In genomic region chr4:44712051-44712700, GRCm38 (mm10) we compare ENCODE assay signal across 9 mouse cellular contexts. TPM values are rescaled to one million over a fixed set of nuclear protein-coding genes. Genes with fewer than 3 reads are reported as not detected.
DNase-seq lines count a peak whose midpoint lies in the region; ATAC-seq and TF ChIP-seq lines count a peak whose summit lies in the region.
"Had no signal": no experiment of that assay in that cellular context is flagged by ENCODE, and none has a peak within 500 bp of the region (broad histone marks: within the 10 kb centered on the region; RNA-seq: fewer than 3 reads in every experiment).

No protein-coding gene starts in this region.

- ATAC-seq in hindbrain, embryonic 14.5 days (ENCODE audit: low FRiP score), result no peak
- ATAC-seq in midbrain, embryonic 13.5 days, result no peak
- ATAC-seq in frontal cortex, adult (ENCODE audit: low TSS enrichment), result no peak
- ATAC-seq: Patski had no signal

- no peak overlapping the region for H3K4me3 ChIP-seq in kidney, adult 2 months (ENCODE audit: insufficient read depth, low read depth, low read length)
- H3K4me3 ChIP-seq in hindbrain, embryonic 14.5 days (replicated peaks; ENCODE audit: low read length), result peak overlapping the region; percentile 1; the same call in 1 of the 2 replicates
- H3K4me3 ChIP-seq in midbrain, embryonic 13.5 days (replicated peaks), result peak overlapping the region; percentile 27

- TF ChIP-seq POLR2A in kidney, adult 2 months (IDR thresholded peaks at IDR 0.05; ENCODE audit: low read depth, low read length), result no peak

- peak overlapping the region; percentile 39 for H3K4me2 ChIP-seq in hindbrain, embryonic 14.5 days (replicated peaks)
- H3K4me2 ChIP-seq in midbrain, embryonic 13.5 days (replicated peaks), result peak overlapping the region; percentile 41

- TF ChIP-seq CTCF in kidney, adult 2 months (conservative IDR thresholded peaks at IDR 0.05; ENCODE audit: insufficient read depth, insufficient read length, low read depth, low read length), result no peak

- intact Hi-C loops in gastrocnemius, postnatal 36 days (cut with DNase I), result no loop called here

- H3K27ac ChIP-seq in kidney, adult 2 months (ENCODE audit: insufficient read depth, low read depth, low read length), result no peak overlapping the region
- H3K27ac ChIP-seq in hindbrain, embryonic 14.5 days, result no peak overlapping the region
- H3K27ac ChIP-seq in midbrain, embryonic 13.5 days, result peak overlapping the region; percentile 69

- no peaks in the 10 kb centered on the region for H3K4me1 ChIP-seq in kidney, adult 2 months (ENCODE audit: control insufficient read depth, insufficient read depth, low read length)
- H3K4me1 ChIP-seq in hindbrain, embryonic 14.5 days (replicated peaks; ENCODE audit: control insufficient read depth, insufficient read depth, low read length), result no peaks in the 10 kb centered on the region
- H3K4me1 ChIP-seq in midbrain, embryonic 13.5 days (replicated peaks), result peaks cover 30% of the 10 kb centered on the region

- H3K9ac ChIP-seq in hindbrain, embryonic 14.5 days, result peak overlapping the region; percentile 20; the same call in 1 of the 2 replicates
- peak overlapping the region; percentile 57 for H3K9ac ChIP-seq in midbrain, embryonic 13.5 days (replicated peaks)

- 4% methylated on average over 25 of the region's 25 CpGs for WGBS in kidney, adult 2 months
- under 1% methylated on average over 25 of the region's 25 CpGs for WGBS in hindbrain, embryonic 14.5 days
- WGBS in midbrain, embryonic 13.5 days, result under 1% methylated on average over 25 of the region's 25 CpGs

- H3K36me3 ChIP-seq in kidney, adult 2 months (ENCODE audit: control insufficient read depth, insufficient read depth, low read length), result no peaks in the 10 kb centered on the region
- no peaks in the 10 kb centered on the region for H3K36me3 ChIP-seq in hindbrain, embryonic 14.5 days (replicated peaks; ENCODE audit: control insufficient read depth, insufficient read depth)
- no peaks in the 10 kb centered on the region for H3K36me3 ChIP-seq in midbrain, embryonic 13.5 days

- H3K9me3 ChIP-seq in hindbrain, embryonic 14.5 days (ENCODE audit: control insufficient read depth, low read length), result no peaks in the 10 kb centered on the region
- no peaks in the 10 kb centered on the region for H3K9me3 ChIP-seq in midbrain, embryonic 13.5 days

- H3K27me3 ChIP-seq in kidney, adult 2 months (replicated peaks; ENCODE audit: control insufficient read depth, insufficient read depth, low read length), result peaks cover 14% of the 10 kb centered on the region
- peaks cover 86% of the 10 kb centered on the region for H3K27me3 ChIP-seq in hindbrain, embryonic 14.5 days (ENCODE audit: control insufficient read depth, insufficient read depth, low read length)
- peaks cover 88% of the 10 kb centered on the region for H3K27me3 ChIP-seq in midbrain, embryonic 13.5 days

- peak; percentile 28 for DNase-seq in kidney, adult 2 months
- no peak for DNase-seq in kidney, adult 8-10 months
- peak; percentile 58 for DNase-seq in embryo, embryonic 10 days (ENCODE audit: low spot score)
- no peak for DNase-seq in hindbrain, embryonic 14.5 days (ENCODE audit: low spot score)
- DNase-seq in urinary bladder, postnatal 4 days (ENCODE audit: low spot score in 2 of 2), result no peak
- no peak for DNase-seq in gastrocnemius, postnatal 36 days

RNA-seq across cellular contexts. Expression of gene Pax5, which starts 1.9 kb away (rescaled TPM):
- polyA plus RNA-seq in kidney, adult 2 months (2012; rRNA removed), result 0.10 and 3.4 TPM in 2 replicates
- polyA plus RNA-seq in hindbrain, embryonic 14.5 days (2014; fragmentation: Nextera tagmentation; extraction: Ambion mirVana), result 1.8 and 1.9 TPM in 2 replicates
- 9.7 and 10.4 TPM in 2 replicates for polyA plus RNA-seq in midbrain, embryonic 13.5 days (2015; fragmentation: Nextera tagmentation; extraction: Ambion mirVana)
- not detected for total RNA-seq in gastrocnemius, postnatal 36 days (2021)
- polyA plus RNA-seq: Patski had no signal

RNA-seq across cellular contexts. Expression of gene Zcchc7, which starts 43.5 kb away (rescaled TPM):
- polyA plus RNA-seq in kidney, adult 2 months (2012; rRNA removed), result 8.7 and 9.1 TPM in 2 replicates
- 34.3 and 38.5 TPM in 2 replicates for polyA plus RNA-seq in hindbrain, embryonic 14.5 days (2014; fragmentation: Nextera tagmentation; extraction: Ambion mirVana)
- 33.4 and 39.1 TPM in 2 replicates for polyA plus RNA-seq in midbrain, embryonic 13.5 days (2015; fragmentation: Nextera tagmentation; extraction: Ambion mirVana)
- 10 to 100 TPM; 11.5 to 16.2 TPM for total RNA-seq in gastrocnemius, postnatal 36 days (2021)

Comparison
In these comparisons a context has a peak if more than half of its experiments do, and no peak if none do; other contexts are left out.
1. DNase-seq: peak in kidney, adult 2 months (single experiment) and embryo, embryonic 10 days (single experiment); none in kidney, adult 8-10 months (0 of 2), hindbrain, embryonic 14.5 days (single experiment), urinary bladder, postnatal 4 days (0 of 2) and gastrocnemius, postnatal 36 days (0 of 2).